Mouse (Mus musculus) urinary bladder, adult 2 months (tissue): Measurements from ENCODE around the gene Phf21a. TPM values are rescaled to one million over a fixed set of nuclear protein-coding genes. Genes with fewer than 3 reads are reported as not detected.

Source experiments
- DNase-seq: peaks from one replicate; pipeline ENCODE4 v3.0.0; 2022; ENCODE audit warnings: low spot score
- polyA plus RNA-seq: library from polyadenylated mRNA; depleted of rRNA; stranded (reverse); fragments of >200 nt; gene quantifications from 2 replicates; pipeline ENCODE4 v1.2.3, GENCODE M21; 2012

Gene Phf21a
- polyA plus RNA-seq, 1 experiment, result 27.1 TPM

DNA sequence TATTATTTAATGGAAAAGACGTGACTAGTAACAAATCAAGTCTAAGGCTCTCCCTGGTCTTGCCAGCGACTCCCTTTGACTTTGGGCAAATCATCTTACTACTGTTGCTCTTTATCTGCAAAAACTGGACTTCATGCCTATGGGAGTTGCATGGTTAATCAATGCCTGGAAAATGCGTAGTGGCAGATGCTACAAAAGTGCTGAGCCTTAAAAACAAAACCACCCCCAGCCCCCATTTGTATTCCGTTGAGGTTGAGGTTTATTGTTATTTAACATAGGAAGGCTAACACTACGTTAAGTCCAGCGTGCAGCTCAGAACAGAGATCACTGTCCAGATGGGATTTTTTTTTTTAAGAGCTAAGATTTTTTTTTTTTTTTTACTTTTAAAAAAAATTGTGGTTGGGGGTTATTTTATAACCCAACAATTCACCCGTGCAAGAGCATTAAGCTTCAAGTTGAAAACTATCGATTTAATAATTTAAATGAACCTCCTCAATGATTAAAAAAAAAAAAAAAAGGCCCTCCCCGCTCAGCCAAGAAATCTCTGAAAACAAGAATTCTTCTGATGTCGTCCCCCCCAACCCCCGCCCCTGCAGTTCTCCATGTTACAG lies 89.3 kb downstream of the Phf21a start:
- no peak for DNase-seq

GRCm38 (mm10) chr2:92182981-92183501 lies 90.1 kb downstream of the Phf21a start:
- peak; percentile 76 for DNase-seq

GRCm38 (mm10) chr2:92183613-92184076 lies 90.7 kb downstream of the Phf21a start:
- peak; percentile 95 for DNase-seq

DNA sequence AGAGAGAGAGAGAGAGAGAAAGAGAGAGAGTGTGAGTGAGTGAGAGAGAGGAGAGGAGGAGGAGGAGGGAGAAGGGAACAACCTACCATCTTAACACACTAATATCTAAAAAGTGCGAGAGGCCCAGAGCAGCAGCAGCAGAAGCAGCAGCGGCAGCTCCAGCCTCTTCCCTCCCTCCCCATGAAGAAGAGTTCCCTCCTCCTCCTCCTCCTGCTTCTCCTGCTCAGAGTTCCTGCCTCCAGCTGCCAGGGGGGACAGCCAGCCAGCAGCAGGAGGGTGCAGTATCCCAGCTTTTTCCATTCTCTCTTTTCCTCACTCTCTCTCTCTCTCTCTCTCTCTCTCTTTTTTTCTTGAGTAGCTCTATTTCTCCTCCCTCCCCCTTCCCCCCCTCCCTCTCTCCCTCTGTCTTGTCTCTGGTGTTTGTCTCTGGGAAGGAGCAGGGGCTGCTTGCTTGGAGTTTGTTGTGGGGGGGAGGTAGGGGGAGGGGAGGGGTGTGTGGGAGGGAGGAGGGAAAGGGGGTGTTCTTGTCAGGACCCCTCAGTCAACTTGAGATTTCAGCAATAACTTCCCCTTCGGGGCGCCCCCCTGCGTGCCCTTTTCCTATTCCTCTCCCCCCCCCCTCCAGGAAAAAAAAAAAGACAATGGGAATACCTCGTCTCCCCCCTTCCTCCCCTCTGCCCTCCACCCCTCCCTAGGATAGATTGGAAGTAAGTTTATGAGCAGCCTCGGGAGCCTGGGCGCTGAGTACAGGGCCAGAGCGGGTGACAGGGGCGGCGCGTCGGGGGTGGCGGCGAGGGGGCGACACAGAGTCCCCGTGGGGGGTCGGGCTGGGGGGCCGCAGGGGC lies 91.4 kb downstream of the Phf21a start:
- peak; percentile 48 for DNase-seq

- peak; percentile 37 for DNase-seq
These were observed 92.3 kb downstream of the Phf21a start for GRCm38 (mm10) chr2:92185062-92185765.

DNA sequence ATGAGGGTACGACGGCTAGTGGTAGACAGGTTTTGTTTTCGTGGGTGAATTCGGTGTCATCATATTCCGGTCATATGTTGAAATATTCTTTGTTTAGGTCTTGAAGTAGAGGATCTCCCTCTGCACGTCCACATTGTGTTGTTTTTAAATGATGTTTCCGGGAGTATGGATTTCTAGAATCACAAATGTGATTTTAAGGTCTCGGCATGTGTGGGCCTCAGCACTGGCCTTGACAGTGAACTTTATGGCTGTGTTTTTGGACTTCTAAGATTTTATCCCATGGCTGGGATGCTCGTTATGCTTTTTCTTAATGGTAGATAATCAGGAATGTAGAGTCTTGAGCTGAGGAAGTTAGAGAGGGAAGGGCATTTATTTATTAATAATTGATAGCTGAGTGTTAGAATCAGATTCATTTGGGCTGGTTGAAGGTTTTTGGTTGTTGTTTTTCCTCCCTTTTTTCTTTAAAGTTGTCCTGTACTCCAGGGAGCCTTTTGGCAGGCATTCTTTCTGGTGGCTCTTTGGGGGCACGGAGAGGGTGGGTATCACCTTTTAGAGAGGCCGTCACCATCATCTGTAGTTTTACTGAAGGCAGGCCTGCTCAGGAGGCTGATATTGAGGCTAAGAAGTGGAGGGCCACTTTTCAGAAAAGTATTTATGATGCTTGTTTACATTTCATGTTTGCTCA lies 93.0 kb downstream of the Phf21a start:
- DNase-seq, result no peak

DNA sequence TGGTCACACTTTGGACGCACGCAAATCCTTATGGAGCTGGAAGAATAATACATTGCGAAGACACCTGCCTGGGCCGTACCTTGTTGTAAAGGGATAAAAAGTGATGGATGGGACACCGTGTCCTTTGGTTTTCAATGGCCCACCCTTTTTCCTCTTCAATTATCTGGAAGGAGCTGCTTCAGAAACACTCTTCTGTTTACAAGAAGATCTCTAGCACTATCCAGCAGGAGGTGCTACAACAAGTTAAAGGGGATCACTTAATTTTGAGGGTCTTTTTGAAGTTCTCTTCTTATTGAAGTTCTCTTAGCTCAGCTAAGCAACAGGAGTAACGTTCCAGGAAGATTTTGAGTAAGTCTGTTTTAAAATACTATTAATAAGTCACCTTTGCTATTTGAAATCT lies 94.1 kb downstream of the Phf21a start:
- DNase-seq, result no peak

- no peak for DNase-seq
These were observed 95.8 kb downstream of the Phf21a start for GRCm38 (mm10) chr2:92188744-92189143.

- DNase-seq, result no peak
These were observed 98.0 kb downstream of the Phf21a start for GRCm38 (mm10) chr2:92190960-92191359.

GRCm38 (mm10) chr2:92191826-92192581 lies 99.1 kb downstream of the Phf21a start:
- DNase-seq, result no peak

DNA sequence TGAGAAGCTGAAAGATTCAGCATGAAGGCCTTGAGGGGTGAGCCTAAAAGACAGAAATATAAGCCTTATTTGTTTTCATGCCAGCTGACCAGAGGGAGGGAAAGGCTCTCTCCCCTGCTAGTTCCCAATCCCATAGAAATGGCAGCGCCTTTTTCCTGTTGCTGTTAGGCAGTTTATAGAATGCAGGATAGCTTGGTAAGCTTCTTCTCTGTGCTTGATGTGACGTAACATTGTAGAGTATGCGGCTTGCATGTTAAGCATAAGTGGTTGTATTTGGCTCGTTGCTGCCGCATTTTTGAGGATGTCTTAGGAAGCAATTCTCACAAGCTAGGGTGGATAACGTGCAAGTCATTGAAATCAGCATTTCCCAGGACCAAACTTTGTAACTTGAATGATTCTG lies 105.2 kb downstream of the Phf21a start:
- no peak for DNase-seq

- no peak for DNase-seq
These were observed 105.8 kb downstream of the Phf21a start for GRCm38 (mm10) chr2:92198747-92199146.

DNA sequence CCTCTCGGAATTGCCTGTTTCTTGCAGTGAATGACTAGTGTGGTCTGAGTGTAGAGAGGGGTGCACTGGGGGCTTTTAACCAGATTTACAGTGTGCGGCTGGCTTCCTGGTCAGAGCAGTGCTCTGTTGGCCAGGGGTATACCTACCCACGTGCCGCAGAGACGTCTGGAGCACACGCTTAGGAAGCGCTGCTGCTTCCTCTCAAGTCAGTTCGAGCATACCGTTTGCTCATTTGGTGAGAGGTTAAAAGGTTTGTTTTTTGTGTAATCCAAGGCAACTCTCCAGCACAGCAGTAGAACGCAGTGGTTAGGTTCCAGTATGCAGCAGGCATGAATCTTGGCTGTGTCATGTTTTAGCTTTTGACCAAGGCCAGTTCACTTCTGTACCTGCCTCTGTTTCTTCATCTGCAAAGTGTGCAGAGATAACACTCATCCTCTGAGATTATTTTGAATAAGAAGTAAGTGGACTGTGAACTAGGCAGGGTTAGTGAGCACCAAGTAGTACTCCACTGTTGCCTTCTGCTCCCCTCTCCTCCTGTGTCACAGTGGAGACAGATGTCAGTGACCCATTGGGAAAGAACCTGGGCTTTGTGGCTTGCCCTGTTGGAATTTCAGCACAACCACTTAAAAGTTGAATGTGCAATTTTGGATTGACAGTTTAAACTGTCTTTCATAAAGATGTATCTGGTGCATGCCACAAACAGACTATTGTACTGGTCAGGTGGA lies 106.8 kb downstream of the Phf21a start:
- DNase-seq, result no peak

DNA sequence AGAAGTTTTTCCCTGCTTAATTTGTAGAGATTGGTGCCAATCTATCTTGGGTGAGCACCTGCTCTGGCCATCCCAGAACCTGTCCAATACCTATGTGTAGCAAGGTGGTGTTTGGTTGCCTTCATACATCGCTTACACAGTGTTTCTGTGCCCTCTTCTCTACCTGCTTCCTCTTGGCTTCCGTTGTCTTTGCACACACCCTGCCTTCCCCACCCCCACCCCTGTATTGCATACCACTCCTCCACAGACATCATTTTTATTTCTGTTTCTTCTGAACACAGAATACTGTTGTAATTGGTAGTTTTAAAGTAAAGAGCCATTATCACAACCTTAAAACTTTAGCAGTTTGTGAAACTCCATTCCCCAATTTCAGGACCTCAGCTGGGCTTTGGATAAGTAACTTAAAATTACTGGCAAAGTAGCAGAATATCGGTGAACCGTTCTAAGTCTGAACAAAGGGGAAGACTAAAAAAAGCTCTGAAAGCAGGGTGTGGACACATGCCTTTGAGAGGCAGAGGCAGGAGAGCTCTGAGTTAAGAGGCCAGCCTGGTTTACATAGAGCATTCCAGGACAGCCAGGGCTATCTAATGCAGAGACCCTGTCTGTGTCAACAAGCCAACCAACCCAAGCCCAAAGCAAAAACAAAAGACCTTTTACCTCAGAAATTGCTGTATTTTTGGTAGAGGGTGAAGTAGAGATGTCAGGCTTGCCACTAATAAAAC lies 109.6 kb downstream of the Phf21a start:
- no peak for DNase-seq

GRCm38 (mm10) chr2:92205010-92205639 lies 112.2 kb downstream of the Phf21a start:
- no peak for DNase-seq

DNA sequence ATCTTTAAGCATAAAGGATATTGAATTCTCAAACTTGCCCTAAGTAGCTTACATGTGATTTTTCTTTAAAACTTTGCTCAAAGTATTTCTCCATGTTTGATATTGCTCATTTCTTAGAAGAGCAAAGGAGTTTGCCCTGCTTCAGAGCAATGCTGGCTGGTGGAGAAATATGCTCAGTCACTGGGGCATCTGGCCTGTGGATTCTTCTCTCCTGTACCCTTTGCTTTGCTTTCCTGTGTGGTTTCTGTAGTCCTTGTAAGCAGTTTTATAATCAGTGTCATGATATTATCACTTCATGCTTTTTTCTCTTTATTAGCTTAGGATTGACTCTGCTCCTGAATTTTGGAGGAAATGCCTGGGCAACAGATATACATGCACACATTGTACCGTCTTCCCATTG lies 117.5 kb downstream of the Phf21a start:
- DNase-seq, result no peak

DNA sequence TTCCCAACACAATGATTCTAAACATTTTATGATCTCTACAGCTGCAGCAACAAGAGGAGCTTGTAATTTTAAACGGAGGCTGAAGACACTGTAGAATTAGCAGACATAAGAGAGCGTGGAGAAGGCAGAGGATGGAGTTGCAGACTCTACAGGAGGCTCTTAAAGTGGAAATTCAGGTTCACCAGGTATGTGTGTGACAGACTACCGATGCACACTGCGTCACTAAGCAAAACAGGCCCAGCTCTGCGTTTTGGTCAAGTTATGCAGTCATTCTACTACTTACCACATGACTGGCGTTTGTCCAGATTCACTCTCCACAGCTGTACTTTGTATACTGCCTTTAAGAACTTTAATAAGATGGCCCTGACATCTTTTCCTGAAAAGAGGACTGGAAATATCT lies 128.5 kb downstream of the Phf21a start:
- DNase-seq, result no peak

DNA sequence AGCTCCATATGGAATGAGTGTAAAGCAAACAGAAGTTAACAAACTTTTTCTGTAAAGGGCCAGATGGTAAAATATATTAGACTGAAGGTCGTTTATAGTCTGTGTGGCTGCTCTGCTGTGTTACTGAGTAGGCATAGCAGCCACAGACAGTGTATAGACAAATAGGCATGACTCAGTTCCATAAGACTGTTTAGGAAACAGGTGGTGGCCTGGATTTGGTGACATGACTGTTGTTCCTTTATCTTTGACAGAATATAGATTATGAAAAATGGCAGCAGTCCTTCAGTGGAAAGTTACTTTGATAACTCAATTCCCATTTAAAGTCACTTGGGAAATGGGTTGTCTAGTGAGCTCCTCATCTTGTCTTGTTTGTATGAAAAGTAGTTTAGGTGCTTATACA lies 132.7 kb downstream of the Phf21a start:
- no peak for DNase-seq

DNA sequence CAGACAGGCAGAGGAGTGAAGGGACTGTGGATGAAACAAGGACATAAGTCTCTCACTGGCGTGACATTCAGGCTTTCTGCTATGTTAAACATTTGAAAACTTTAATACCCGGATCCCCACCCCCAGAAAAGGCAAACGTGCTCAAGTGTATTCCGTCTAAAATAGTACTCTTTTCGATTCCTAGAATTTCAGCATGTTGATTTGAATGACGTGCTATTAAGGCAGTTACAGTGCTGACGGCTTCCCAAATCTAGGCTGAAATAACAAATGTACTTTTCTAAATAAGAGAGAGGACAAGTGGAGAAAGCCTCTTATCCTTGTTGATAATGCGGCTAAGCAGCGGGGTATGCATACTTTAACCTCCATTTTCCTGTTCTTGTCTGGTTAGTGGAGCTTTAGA lies 137.1 kb downstream of the Phf21a start:
- no peak for DNase-seq
